Mouse (Mus musculus) CH12.LX (cell line): ENCODE results near the gene Shisa7.

ENCODE experiments used
- CTCF ChIP-seq, 2 experiments: IDR thresholded peaks in 1 of 2; conservative IDR thresholded peaks in 1 of 2; 2 replicates each; pipeline ENCODE4 v1.5.1; 2011 to 2012; ENCODE audit warnings: low read depth in 2 of 2, low read length in 2 of 2, improper control_type of control experiment in 1 of 2, inconsistent platforms in 1 of 2, mild to moderate bottlenecking in 1 of 2, moderate library complexity in 1 of 2
- ELF1 ChIP-seq: IDR thresholded peaks from 2 replicates; pipeline ENCODE4 v1.6.1; 2014; ENCODE audit warnings: low read depth, mild to moderate bottlenecking, inconsistent platforms, low read length, improper control_type of control experiment
- EP300 ChIP-seq: IDR thresholded peaks from 2 replicates; pipeline ENCODE4 v1.6.1; 2011; ENCODE audit warnings: low read length, improper control_type of control experiment
- GABPA ChIP-seq: IDR thresholded peaks from 2 replicates; pipeline ENCODE4 v1.6.1; 2012; ENCODE audit warnings: low read depth, low read length, improper control_type of control experiment, inconsistent platforms; ENCODE audit not compliant: insufficient replicate concordance
- HCFC1 ChIP-seq: IDR thresholded peaks from 2 replicates; pipeline ENCODE4 v1.6.1; 2012; ENCODE audit warnings: low read depth, mild to moderate bottlenecking, inconsistent platforms, low read length, improper control_type of control experiment
- MYC ChIP-seq: IDR thresholded peaks from 2 replicates; pipeline ENCODE4 v1.6.1; 2011; ENCODE audit warnings: low read depth, mild to moderate bottlenecking, improper control_type of control experiment, low read length
- POLR2A ChIP-seq: IDR thresholded peaks from 2 replicates; pipeline ENCODE4 v1.6.1; 2011; ENCODE audit warnings: low read depth, mild to moderate bottlenecking, improper control_type of control experiment, low read length
- RAD21 ChIP-seq: IDR thresholded peaks from 2 replicates; pipeline ENCODE4 v1.6.1; 2011; ENCODE audit warnings: low read depth, mild to moderate bottlenecking, low read length, improper control_type of control experiment, moderate library complexity
- RCOR1 ChIP-seq: conservative IDR thresholded peaks from 2 replicates; pipeline ENCODE4 v1.6.1; 2012; ENCODE audit warnings: low read depth, mild to moderate bottlenecking, inconsistent platforms, low read length, improper control_type of control experiment
- TCF12 ChIP-seq: IDR thresholded peaks from 2 replicates; pipeline ENCODE4 v1.6.1; 2014; ENCODE audit warnings: low read depth, mild to moderate bottlenecking, inconsistent platforms, low read length, improper control_type of control experiment
- ZNF384 ChIP-seq: IDR thresholded peaks from 2 replicates; pipeline ENCODE4 v1.6.1; 2012; ENCODE audit warnings: low read depth, low read length, improper control_type of control experiment, inconsistent platforms

DNA sequence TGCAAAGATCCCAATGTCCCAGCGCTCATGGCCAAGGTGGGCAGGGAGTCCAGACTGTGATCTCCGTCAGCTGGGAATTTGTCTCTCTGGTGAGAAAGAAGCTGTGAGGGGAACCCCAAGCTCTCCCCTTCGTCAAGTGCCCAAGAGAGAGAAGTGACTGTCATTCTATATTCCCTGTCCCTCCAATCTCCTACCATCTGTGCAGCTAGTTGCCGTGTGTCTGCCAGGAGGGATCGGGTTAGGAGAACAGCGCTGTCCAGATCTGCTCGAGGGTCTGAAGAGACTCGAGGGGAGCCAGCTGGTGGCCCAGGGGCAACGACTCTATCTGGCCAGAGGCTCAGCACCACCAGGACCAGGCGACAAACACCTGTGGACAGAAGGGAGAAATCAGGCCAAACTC lies 68.4 kb downstream of the Shisa7 start:
- TF ChIP-seq GABPA (no peak), TCF12 (no peak), POLR2A (no peak), EP300 (no peak), ZNF384 (no peak), CTCF (conservative IDR thresholded peaks at IDR 0.05 in 1 of 2, IDR thresholded peaks at IDR 0.05 in 1 of 2; ENCODE audit: low read depth in 2 of 2, low read length in 2 of 2) (no peak), RCOR1 (no peak), ELF1 (no peak), MYC (no peak), RAD21 (no peak), HCFC1 (no peak)
